Mouse (Mus musculus) heart, adult 18-20 months (tissue): ENCODE measurements around the gene Ppbp. TPM values are rescaled to one million over a fixed set of nuclear protein-coding genes. Genes with fewer than 3 reads are reported as not detected.
"Not testable (repeated sequence)": the region's sequence is repeated elsewhere in the genome, so short reads cannot be mapped to it uniquely, and the experiment has no call there.

Source experiments
- DNase-seq, 2 experiments: peaks; one replicate each; pipeline ENCODE4 v3.0.0; 2021 to 2022; ENCODE audit warnings: mixed read lengths in 1 of 2
- microRNA-seq, 2 experiments: library from miRNA; unstranded; fragments of <30 nt; microRNA quantifications; one replicate each; pipeline ENCODE4 v1.2.0; 2022
- total RNA-seq, 2 experiments: library from RNA; stranded (reverse); gene quantifications; 2 replicates each; pipeline ENCODE4 v1.2.3; 2021

Ppbp gene
- total RNA-seq, 2 experiments from 2014 or later: 10.7 to 12.5 TPM

DNA sequence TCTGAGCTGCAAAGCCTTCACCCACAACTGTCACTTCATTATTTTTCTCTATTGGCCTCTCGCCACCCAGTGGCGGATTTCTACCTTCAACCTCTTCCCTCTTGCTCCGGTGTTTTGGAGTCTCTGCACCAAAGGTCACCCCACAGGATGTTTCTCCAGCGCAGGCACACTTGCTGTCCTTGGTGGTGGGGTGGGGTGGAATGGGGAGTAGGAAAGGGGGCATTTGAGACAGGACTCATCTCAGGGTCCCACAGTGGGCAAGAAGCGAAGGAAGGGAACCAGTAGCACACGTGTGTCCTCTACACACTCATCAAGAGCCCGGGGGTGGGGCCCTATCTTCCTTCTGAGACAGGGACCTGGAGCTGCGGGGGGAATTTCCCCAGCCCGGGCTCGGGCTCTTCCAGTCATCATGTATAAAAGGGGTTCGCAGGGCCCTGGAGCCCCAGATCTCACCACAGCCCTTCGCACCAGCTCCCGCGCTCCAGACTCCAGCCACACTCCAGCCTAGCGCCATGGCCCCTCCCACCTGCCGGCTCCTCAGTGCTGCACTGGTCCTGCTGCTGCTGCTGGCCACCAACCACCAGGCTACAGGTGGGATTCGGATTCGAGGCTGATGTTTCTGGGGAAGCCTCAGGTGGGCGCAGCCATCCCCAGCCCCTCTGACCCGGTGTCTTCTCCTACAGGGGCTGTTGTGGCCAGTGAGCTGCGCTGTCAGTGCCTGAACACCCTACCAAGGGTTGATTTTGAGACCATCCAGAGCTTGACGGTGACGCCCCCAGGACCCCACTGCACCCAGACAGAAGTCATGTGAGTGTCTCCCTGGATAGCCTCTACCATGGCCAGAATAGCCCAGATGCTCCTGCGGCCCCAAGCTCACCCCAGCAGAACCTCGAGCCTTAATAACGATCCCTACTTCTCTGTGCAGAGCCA is 17.6 kb downstream of the Ppbp start, which contains the start of gene Cxcl3:
Cxcl3 (plus strand) TSS at position 445 of the 930 bp plus-strand sequence.
- peak in 1 of 2 experiments; percentile 25 for DNase-seq

DNA sequence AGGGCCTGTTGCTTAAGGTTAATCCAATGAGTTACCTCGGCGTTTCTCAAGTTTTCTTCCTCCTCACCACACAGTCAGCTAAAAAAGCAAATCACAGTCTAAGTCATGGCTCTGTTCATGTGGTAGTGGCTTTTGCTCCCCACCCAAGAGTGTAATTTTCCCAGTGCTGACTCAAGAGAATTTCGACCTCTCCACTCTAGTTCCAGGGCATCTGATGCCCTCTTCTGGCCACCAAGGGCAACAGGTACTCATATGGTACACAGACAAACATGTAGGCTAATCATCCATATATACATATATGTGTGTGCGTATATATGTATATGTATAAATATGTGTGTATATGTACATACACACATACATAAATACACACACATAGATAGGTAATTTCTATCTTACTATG is 19.8 kb downstream of the Ppbp start:
- DNase-seq: no peak

DNA sequence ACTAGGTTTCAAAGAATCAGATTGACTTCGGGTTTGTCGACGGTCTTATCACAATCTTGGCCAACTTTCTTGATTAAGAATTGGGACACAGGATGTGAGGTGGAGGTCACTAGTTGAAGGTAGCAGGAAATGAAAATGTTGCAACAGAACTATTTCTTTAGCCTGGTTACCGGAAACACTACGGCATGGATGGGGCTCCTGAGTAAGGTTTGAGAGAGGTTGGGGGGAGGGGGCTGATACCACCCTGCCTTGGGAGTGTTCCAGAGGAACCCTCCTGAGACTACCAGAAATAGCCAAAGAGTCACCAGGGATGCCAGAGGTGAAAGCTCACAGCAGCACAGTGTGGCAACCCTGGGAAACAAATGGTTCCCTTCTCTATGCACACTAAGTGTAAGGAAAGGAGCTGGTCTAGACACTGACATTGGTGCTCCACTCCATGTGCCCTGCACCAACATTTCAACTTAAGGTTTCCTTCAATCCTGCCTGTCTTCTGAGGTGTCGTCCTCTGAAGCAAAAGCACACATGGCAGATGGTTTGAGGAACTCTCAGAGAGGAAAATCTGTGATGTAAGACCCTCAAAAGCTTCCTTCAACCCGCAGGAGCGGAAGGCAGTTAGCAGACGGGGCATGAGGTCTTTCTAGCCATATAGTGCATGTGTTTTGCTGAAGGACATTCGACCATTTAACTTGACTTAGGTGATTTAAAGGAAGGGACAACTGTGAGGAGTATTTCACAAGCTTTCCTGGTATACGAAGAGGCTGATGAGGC is 21.2 kb downstream of the Ppbp start:
- DNase-seq: no peak

DNA sequence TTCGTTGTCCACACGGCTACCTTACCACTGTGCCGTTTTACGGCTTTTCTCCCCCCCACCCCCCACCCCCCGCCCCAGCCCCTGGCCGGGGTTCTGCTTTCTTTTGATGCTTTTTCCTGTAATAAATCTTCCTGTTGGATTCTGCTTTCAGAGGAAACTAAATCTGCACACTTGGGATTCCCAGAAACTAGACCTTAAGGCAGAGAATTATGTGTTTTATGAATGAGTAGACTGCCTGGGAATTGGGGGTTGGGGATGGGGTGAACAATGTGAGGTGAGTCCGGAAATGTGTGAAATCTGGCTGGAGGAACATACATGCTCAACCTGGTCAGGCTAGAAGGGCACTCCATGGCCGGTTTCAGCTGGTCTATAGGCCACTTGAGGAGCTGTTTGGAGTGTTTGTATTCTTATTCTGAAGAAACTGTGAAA is 21.8 kb downstream of the Ppbp start:
- no peak for DNase-seq

DNA sequence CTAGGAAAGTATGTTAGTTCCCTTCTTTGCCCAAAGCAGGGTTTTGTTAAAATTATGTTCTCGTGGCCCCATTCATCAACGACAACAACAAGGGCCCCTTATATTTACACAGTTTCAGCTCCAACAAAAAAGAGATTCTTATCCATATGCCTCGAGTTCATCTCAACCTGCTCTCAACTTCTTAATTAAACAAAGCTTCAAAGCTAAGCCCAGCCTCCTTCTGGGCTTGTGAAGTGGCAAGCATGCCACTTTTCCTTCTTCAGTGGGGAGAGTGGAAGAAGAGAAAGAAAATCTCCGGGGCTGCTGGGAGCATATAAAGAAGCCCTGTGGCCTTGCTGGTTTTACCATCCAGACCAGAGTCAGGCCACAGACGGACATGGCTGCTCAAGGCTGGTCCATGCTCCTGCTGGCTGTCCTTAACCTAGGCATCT is 25.9 kb downstream of the Ppbp start, which contains the start of gene Cxcl15:
Cxcl15 (plus strand) TSS at position 340 of the 431 bp plus-strand sequence.
- no peak for DNase-seq

DNA sequence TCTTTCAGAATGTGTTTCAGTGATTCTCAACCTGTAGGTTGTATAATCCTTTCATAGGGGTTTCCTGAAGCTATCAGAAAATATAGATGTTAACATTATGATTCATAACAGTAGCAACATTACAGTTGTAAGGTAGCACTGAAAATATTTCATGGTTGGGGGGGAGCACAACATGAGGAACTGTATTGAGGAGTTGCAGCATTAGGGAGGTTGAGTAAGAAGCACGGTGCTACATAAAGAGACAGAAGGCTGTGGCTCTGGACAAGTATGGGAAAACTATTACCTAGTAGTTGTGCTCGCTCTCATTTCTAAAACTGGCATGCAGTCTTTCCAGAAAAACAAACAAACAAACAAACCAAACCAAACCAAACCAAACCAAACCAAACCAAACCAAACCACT is 27.1 kb downstream of the Ppbp start:
- DNase-seq: not testable (repeated sequence)

DNA sequence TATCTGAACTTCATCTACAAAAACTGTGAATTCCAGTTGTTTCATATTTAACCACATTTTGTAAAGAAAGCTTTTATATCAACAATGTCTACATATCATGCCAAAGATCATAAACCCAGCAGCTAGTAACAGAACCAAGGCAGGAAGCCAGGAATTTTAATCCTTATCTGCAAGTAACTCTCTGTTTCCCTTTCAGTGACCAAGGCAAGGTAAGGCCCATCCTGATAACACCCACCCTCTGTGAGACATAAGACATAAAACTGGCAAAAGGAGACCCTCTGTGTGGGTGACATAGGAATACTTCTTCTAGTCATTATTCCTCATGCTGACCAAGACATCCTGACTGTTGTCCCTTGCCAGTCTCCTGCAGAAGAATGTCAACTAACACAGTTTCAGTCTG is 36.3 kb downstream of the Ppbp start:
- DNase-seq: no peak

DNA sequence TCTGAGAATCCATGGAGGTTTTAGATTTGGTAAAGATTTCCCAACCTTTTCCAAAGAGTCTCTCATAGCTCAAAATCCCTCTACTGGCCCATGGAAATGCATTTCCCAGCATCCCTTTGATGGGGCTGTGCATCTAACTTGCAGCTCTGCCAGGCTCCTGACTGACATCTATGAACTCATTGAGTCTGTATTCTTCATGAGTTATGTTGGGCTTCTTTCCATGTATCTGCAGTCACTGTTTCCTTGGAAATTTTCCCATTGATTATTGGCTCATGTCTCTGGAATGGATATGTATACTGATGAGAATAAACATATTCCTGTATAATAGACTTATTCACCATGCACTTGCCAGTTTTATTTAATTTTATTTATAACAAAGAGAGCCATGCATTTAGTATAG is 37.7 kb downstream of the Ppbp start:
- no peak for DNase-seq

DNA sequence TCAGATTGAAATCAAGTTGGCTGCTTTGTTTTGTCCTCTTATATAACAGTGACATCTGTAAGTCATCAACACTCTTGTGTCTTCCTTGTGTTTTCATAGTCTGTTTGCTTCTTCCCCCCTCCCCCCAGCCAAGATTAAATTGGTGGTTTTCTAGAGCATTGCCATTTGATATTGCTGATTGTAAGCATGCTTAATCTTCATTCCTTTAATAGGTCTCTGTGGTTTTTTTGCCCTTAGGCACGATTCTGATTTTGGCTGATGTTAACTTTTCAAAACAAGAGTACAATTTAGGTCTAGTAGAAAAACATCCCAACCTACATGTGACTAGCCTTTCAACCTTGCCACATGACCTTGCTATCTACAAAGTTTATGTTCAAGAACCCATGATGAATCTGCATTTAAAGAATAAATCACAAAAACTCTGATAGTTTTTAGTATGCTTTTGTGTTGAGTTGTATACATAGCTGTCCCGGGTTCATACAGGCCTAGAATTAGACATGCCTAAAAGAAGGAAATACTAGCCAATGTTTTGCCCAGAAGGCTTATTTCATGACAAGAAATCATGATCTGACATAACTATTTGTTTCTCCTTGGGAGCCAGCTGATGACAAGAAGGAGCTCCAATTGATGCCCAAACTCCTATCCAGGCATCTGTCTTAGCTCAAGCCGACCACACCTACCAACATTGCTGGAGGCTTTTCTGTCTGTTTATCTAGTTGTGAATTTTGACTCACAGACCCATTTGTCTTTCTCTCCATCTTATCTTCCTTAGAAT is 39.0 kb downstream of the Ppbp start:
- DNase-seq: no peak

Small RNAs within 50 kb of the gene (microRNA-seq; reads per million reads assigned to microRNA genes)
- gene Gm24322: 0 reads per million in 2 experiments

Other genes with a start within 250 kb of the Ppbp start
- gene Afm, start 249.6 kb upstream of the Ppbp start, total RNA-seq: not detected
- not detected for gene 5830473C10Rik, start 207.4 kb upstream of the Ppbp start, total RNA-seq
- gene Rassf6, start 127.9 kb upstream of the Ppbp start, total RNA-seq: under 1 TPM in 1 of 2 experiments, not detected in 1; 0.87 TPM
- gene Cxcl5, start 9.2 kb upstream of the Ppbp start, total RNA-seq: under 1 TPM in 1 of 2 experiments, not detected in 1; 0.54 TPM
- 10 to 100 TPM; 27.1 to 44.1 TPM for gene Pf4, start 3.9 kb downstream of the Ppbp start, total RNA-seq
- not detected for gene Cxcl3, start 17.6 kb downstream of the Ppbp start, total RNA-seq
- gene Cxcl15, start 26.0 kb downstream of the Ppbp start, total RNA-seq: under 1 TPM in 1 of 2 experiments, not detected in 1; 0.18 TPM
- gene Cxcl1, start 122.7 kb downstream of the Ppbp start, total RNA-seq: under 1 TPM; 0.27 to 0.54 TPM
- not detected for gene Cxcl2, start 135.4 kb downstream of the Ppbp start, total RNA-seq
- 10 to 100 TPM in 1 of 2 experiments, 1 to 10 TPM in 1; 8.3 to 11.1 TPM for gene Mthfd2l, start 162.6 kb downstream of the Ppbp start, total RNA-seq